In the genomic region with DNA sequence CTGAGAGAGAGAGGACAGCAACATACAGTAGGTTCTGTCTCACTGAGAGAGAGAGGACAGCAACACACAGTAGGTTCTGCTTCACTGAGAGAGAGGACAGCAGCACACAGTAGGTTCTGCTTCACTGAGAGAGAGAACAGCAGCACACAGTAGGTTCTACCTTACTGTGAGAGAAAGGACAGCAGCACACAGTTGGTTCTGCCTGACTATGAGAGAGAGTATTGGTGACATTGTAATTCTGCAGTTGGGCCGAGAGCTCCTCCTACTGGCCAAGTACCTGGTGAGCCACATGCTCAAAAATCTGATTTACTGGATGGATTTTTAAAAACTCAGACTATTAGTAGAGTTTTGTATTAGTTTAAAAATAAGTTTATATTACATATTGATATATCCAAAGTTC, we compare ENCODE assay signal across 8 mouse cellular contexts. TPM values are rescaled to one million over a fixed set of nuclear protein-coding genes. Genes with fewer than 3 reads are reported as not detected.
A peak's percentile ranks its signal among the peaks of the same experiment; 100 is the strongest.
DNase-seq lines count a peak whose midpoint lies in the region; ATAC-seq and TF ChIP-seq lines count a peak whose summit lies in the region.

No protein-coding gene starts in this region.

- H3K27me3 ChIP-seq in liver, postnatal 0 days (ENCODE audit: insufficient read depth, low read length) = no peaks in the 10 kb centered on the region

- no peak for ATAC-seq in liver, postnatal 0 days
- peak; percentile 73; the same call in 1 of the 2 replicates for ATAC-seq in neutrophil, adult 5-6 weeks (ENCODE audit: extremely low read depth, insufficient number of reproducible peaks, low FRiP score, poor library complexity, severe bottlenecking)

- TF ChIP-seq CTCF in cortical plate, adult 2 months (IDR thresholded peaks at IDR 0.05; ENCODE audit: extremely low read depth, insufficient read depth, low read length) = peak; percentile 89
- peak; percentile 85 for TF ChIP-seq CTCF in liver, postnatal 0 days (IDR thresholded peaks at IDR 0.05; ENCODE audit: low read depth)

- no peak overlapping the region for H3K4me3 ChIP-seq in cortical plate, adult 2 months (ENCODE audit: insufficient read depth, low read length)
- no peak overlapping the region for H3K4me3 ChIP-seq in liver, postnatal 0 days (ENCODE audit: low read depth, low read length)

- no peak for TF ChIP-seq EP300 in liver, postnatal 0 days (IDR thresholded peaks at IDR 0.05; ENCODE audit: low read depth)

- H3K36me3 ChIP-seq in liver, postnatal 0 days (replicated peaks; ENCODE audit: insufficient read depth, low read length) = no peaks in the 10 kb centered on the region; the same call in 1 of the 2 replicates

- H3K9me3 ChIP-seq in liver, postnatal 0 days (ENCODE audit: low read length) = no peaks in the 10 kb centered on the region

- no peak overlapping the region for H3K4me2 ChIP-seq in liver, postnatal 0 days (ENCODE audit: low read depth, low read length)

- 13% methylated on average over 1 of the region's 1 CpGs for WGBS in liver, postnatal 0 days (ENCODE audit: insufficient replicate concordance)

- peak; percentile 29 to 42 for DNase-seq in CD8-positive naive resting alpha-beta T cell, adult 2 months (ENCODE audit: low read depth in 2 of 2, low spot score in 2 of 2)
- peak; percentile 59 for DNase-seq in adrenal gland, adult 2 months
- DNase-seq in gastrocnemius, postnatal 36 days = peak; percentile 46 to 54
- DNase-seq in kidney, postnatal 10 days = peak; percentile 87
- peak; percentile 72 for DNase-seq in liver, postnatal 0 days
- peak; percentile 68 for DNase-seq in thymus, postnatal 25 days

- TF ChIP-seq POLR2A in cortical plate, adult 2 months (IDR thresholded peaks at IDR 0.05; ENCODE audit: extremely low read depth, insufficient read depth, low read length) = no peak

- no peaks in the 10 kb centered on the region for H3K4me1 ChIP-seq in cortical plate, adult 2 months (ENCODE audit: control insufficient read depth, insufficient read depth, low read length)
- no peaks in the 10 kb centered on the region for H3K4me1 ChIP-seq in liver, postnatal 0 days (ENCODE audit: insufficient read depth)

- intact Hi-C loops in gastrocnemius, postnatal 36 days (cut with DNase I) = loop anchor here (2.0 kb wide), 1 partner anchor 220 kb away; no protein-coding TSS in a partner anchor

- H3K9ac ChIP-seq in liver, postnatal 0 days (replicated peaks) = no peak overlapping the region

- H3K27ac ChIP-seq in cortical plate, adult 2 months (ENCODE audit: insufficient read depth, low read length) = no peak overlapping the region
- H3K27ac ChIP-seq in liver, postnatal 0 days (ENCODE audit: low read depth) = no peak overlapping the region

RNA-seq across cellular contexts. Expression of a gene that starts 47.6 kb away (rescaled TPM):
- total RNA-seq in adrenal gland, adult 2 months (2021) = not detected
- not detected in 2 replicates for polyA plus RNA-seq in adrenal gland, adult 2 months (2012; rRNA removed)
- polyA plus RNA-seq in cortical plate, adult 2 months (2012; rRNA removed) = 0.02 TPM in 1 of 2 replicates, not detected in the other
- not detected for total RNA-seq in gastrocnemius, postnatal 36 days (2021)
- polyA plus RNA-seq in liver, postnatal 0 days (2015; fragmentation: Nextera tagmentation; extraction: Ambion mirVana) = 64.3 and 73.2 TPM in 2 replicates
- total RNA-seq in neutrophil, adult 5-6 weeks (2017) = 0.74 TPM in 1 of 2 replicates, not detected in the other

Comparison
In these comparisons a context has a peak if more than half of its experiments do, and no peak if none do; other contexts are left out.
1. DNase-seq: peak in every context shown above with its lines; median percentile 87 in kidney, postnatal 10 days; 72 in liver, postnatal 0 days; 68 in thymus, postnatal 25 days; 59 in adrenal gland, adult 2 months; 50 in gastrocnemius, postnatal 36 days; 36 in CD8-positive naive resting alpha-beta T cell, adult 2 months.